Mouse (Mus musculus) urinary bladder, postnatal 10 days (tissue): ENCODE results near the gene Ctcf.

Experiments
- DNase-seq: peaks from one replicate; pipeline ENCODE4 v3.0.0; 2022; ENCODE audit warnings: low spot score

Gene Ctcf

GRCm38 (mm10) chr8:105700966-105701824, 64.8 kb downstream of the Ctcf start, which contains the start of the genes Acd and Pard6a:
TSS of gene Acd (minus strand) at chr8:105701102.
TSS of gene Pard6a (plus strand) at chr8:105701148.
- peak; percentile 82 for DNase-seq

- no peak for DNase-seq
These were observed 65.6 kb downstream of the Ctcf start for GRCm38 (mm10) chr8:105702001-105702401.

- DNase-seq: no peak
These were observed 66.5 kb downstream of the Ctcf start for GRCm38 (mm10) chr8:105702731-105703415.

GRCm38 (mm10) chr8:105704146-105704812, 67.9 kb downstream of the Ctcf start:
- DNase-seq: no peak

- DNase-seq: no peak
These were observed 68.6 kb downstream of the Ctcf start for GRCm38 (mm10) chr8:105704955-105705354.

- DNase-seq: no peak
These were observed 70.1 kb downstream of the Ctcf start for GRCm38 (mm10) chr8:105706426-105706825.

GRCm38 (mm10) chr8:105707498-105708403, 71.4 kb downstream of the Ctcf start, which contains the start of the genes 4933405L10Rik and Enkd1:
TSS of gene 4933405L10Rik (plus strand) at chr8:105707655.
TSS of gene Enkd1 (minus strand) at chr8:105708210.
- no peak for DNase-seq

- DNase-seq: no peak
These were observed 72.3 kb downstream of the Ctcf start for GRCm38 (mm10) chr8:105708675-105709074.

GRCm38 (mm10) chr8:105709317-105709716, 72.9 kb downstream of the Ctcf start:
- no peak for DNase-seq

GRCm38 (mm10) chr8:105712286-105712685, 75.9 kb downstream of the Ctcf start:
- no peak for DNase-seq

GRCm38 (mm10) chr8:105714139-105714538, 77.8 kb downstream of the Ctcf start:
- peak; percentile 58 for DNase-seq

GRCm38 (mm10) chr8:105715042-105715441, 78.7 kb downstream of the Ctcf start:
- no peak for DNase-seq

GRCm38 (mm10) chr8:105716302-105716945, 80.1 kb downstream of the Ctcf start:
- DNase-seq: no peak

- no peak for DNase-seq
These were observed 83.3 kb downstream of the Ctcf start for GRCm38 (mm10) chr8:105719637-105720036.

- DNase-seq: no peak
These were observed 86.5 kb downstream of the Ctcf start for GRCm38 (mm10) chr8:105722861-105723260.

GRCm38 (mm10) chr8:105725726-105726125, 89.4 kb downstream of the Ctcf start:
- DNase-seq: no peak

- no peak for DNase-seq
These were observed 91.2 kb downstream of the Ctcf start for GRCm38 (mm10) chr8:105727397-105728124.

- no peak for DNase-seq
These were observed 95.8 kb downstream of the Ctcf start for GRCm38 (mm10) chr8:105732186-105732585.
